Mouse (Mus musculus): ENCODE data around the gene Actl11. TPM values are rescaled to one million over a fixed set of nuclear protein-coding genes. Genes with fewer than 3 reads are reported as not detected.

The Actl11 gene
- polyA plus RNA-seq, 1 experiment from 2014 or later, result not detected

- Histone ChIP-seq H3K27ac (peak overlapping the region; percentile 91), H3K9me3 (no peaks in the 10 kb centered on the region), H3K36me3 (replicated peaks) (peaks cover 33% of the 10 kb centered on the region), H3K4me1 (peaks cover 28% of the 10 kb centered on the region), H3K27me3 (ENCODE audit: poor library complexity, severe bottlenecking) (no peaks in the 10 kb centered on the region), H3K4me3 (peak overlapping the region; percentile 88)
- DNase-seq (ENCODE audit: extremely low spot score, low spot score), result peak; percentile 92
- WGBS, result 11% methylated on average over 45 of the region's 45 CpGs
These were observed 22.4 kb downstream of the Actl11 start for GRCm38 (mm10) chr9:107950460-107951355.

- Histone ChIP-seq H3K36me3 (replicated peaks) (peaks cover 58% of the 10 kb centered on the region), H3K27ac (no peak overlapping the region), H3K4me3 (no peak overlapping the region), H3K4me1 (peaks cover 29% of the 10 kb centered on the region), H3K9me3 (no peaks in the 10 kb centered on the region), H3K27me3 (ENCODE audit: poor library complexity, severe bottlenecking) (no peaks in the 10 kb centered on the region)
- DNase-seq (ENCODE audit: extremely low spot score, low spot score), result no peak
- WGBS, result 83% methylated on average over 6 of the region's 6 CpGs
These were observed 27.5 kb downstream of the Actl11 start for GRCm38 (mm10) chr9:107955613-107956289.

GRCm38 (mm10) chr9:107957141-107957540 lies 28.9 kb downstream of the Actl11 start:
- Histone ChIP-seq H3K27ac (no peak overlapping the region), H3K9me3 (no peaks in the 10 kb centered on the region), H3K4me1 (peaks cover 24% of the 10 kb centered on the region), H3K27me3 (ENCODE audit: poor library complexity, severe bottlenecking) (no peaks in the 10 kb centered on the region), H3K4me3 (no peak overlapping the region), H3K36me3 (replicated peaks) (peaks cover 72% of the 10 kb centered on the region)
- DNase-seq (ENCODE audit: extremely low spot score, low spot score), result no peak
- WGBS, result 62% methylated on average over 6 of the region's 6 CpGs

GRCm38 (mm10) chr9:107959896-107960295 lies 31.6 kb downstream of the Actl11 start:
- Histone ChIP-seq H3K36me3 (replicated peaks) (peaks cover 99% of the 10 kb centered on the region), H3K9me3 (no peaks in the 10 kb centered on the region), H3K27me3 (ENCODE audit: poor library complexity, severe bottlenecking) (no peaks in the 10 kb centered on the region), H3K27ac (no peak overlapping the region), H3K4me3 (no peak overlapping the region), H3K4me1 (peaks cover 15% of the 10 kb centered on the region)
- DNase-seq (ENCODE audit: extremely low spot score, low spot score), result no peak
- WGBS, result 78% methylated on average over 6 of the region's 6 CpGs

DNA sequence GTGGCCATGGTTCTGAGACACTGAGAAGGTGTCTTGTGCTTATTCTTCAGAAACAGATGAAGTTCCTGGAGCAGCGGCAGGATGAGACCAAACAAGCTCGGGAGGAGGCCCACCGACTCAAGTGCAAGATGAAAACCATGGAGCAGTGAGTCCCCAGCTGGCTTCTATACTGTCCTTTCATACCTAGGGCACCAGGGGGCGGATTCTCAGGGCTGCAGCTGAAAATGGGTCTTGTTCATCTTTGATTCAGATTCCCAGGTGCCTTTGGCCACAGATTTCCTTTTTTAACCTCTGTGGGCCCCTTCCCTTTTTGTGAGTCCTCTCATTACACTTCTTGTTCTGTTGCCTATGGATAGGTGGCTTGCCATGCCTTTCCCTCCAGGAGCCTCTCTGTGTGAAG lies 32.7 kb downstream of the Actl11 start:
- peaks cover 99% of the 10 kb centered on the region for H3K36me3 ChIP-seq (replicated peaks)
- no peak for DNase-seq (ENCODE audit: extremely low spot score, low spot score)

DNA sequence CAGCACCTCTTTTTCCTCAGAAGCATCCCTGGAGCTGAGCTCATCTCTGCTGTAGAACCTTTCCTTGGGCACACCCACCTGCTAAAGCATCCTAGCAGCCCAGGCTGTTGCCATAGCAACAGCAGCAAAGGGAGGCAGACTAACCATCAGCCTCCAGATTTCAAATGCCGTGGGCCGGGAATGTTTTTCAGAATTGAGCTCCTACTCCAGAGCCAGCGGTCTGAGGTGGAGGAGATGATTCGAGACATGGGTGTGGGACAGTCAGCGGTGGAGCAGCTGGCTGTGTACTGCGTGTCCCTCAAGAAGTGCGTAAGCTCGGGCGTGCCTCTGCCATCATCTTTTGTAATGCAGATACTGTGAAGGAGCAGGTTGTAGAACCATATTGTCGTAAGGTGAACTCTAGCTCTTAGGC lies 33.1 kb downstream of the Actl11 start:
- Histone ChIP-seq H3K36me3 (replicated peaks) (peaks cover 99% of the 10 kb centered on the region), H3K9me3 (no peaks in the 10 kb centered on the region)
- 87% methylated on average over 10 of the region's 10 CpGs for WGBS

More for the DNA sequence above, 32.7 kb downstream of the Actl11 start:
- Histone ChIP-seq H3K27ac (no peak overlapping the region), H3K9me3 (no peaks in the 10 kb centered on the region), H3K27me3 (ENCODE audit: poor library complexity, severe bottlenecking) (no peaks in the 10 kb centered on the region), H3K4me3 (no peak overlapping the region), H3K4me1 (peaks cover 15% of the 10 kb centered on the region)
- 87% methylated on average over 4 of the region's 4 CpGs for WGBS

GRCm38 (mm10) chr9:107961881-107962280 lies 33.6 kb downstream of the Actl11 start:
- H3K27me3 ChIP-seq (ENCODE audit: poor library complexity, severe bottlenecking), result no peaks in the 10 kb centered on the region
- DNase-seq (ENCODE audit: extremely low spot score, low spot score), result no peak
- no peak overlapping the region for H3K4me3 ChIP-seq
- H3K36me3 ChIP-seq (replicated peaks), result peaks cover 99% of the 10 kb centered on the region
- H3K27ac ChIP-seq, result no peak overlapping the region
- 64% methylated on average over 5 of the region's 5 CpGs for WGBS
- no peaks in the 10 kb centered on the region for H3K9me3 ChIP-seq
- H3K4me1 ChIP-seq, result peaks cover 14% of the 10 kb centered on the region

More for the DNA sequence above, 33.1 kb downstream of the Actl11 start:
- Histone ChIP-seq H3K4me1 (peaks cover 15% of the 10 kb centered on the region), H3K4me3 (no peak overlapping the region), H3K27ac (no peak overlapping the region), H3K27me3 (ENCODE audit: poor library complexity, severe bottlenecking) (no peaks in the 10 kb centered on the region)
- no peak for DNase-seq (ENCODE audit: extremely low spot score, low spot score)

- no peaks in the 10 kb centered on the region for H3K9me3 ChIP-seq
- no peak for DNase-seq (ENCODE audit: extremely low spot score, low spot score)
- H3K4me3 ChIP-seq, result no peak overlapping the region
- peaks cover 5% of the 10 kb centered on the region; the same call in 1 of the 2 replicates for H3K4me1 ChIP-seq
- 94% methylated on average over 9 of the region's 9 CpGs for WGBS
- H3K27me3 ChIP-seq (ENCODE audit: poor library complexity, severe bottlenecking), result no peaks in the 10 kb centered on the region
- no peak overlapping the region for H3K27ac ChIP-seq
- peaks cover 97% of the 10 kb centered on the region for H3K36me3 ChIP-seq (replicated peaks)
These were observed 34.6 kb downstream of the Actl11 start for GRCm38 (mm10) chr9:107962916-107963315.

DNA sequence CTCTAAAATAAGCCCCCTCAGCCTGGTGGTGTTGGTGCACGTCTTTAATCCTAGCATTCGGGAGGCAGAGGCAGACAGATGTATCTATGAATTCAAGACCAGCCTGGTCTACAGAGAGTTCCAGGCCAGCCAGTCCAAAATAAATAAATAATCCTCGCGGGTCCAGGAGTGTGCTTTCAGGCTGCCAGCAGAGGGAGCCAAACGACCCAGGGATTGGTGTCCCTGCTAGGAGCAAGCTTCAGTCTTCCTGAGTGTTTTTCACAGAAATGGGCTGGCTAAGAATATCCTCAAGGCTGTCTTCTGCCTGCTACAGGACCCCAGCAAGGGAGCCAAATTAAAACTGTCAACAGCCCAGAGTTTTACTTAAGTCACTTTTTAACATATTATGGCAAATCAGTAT lies 35.4 kb downstream of the Actl11 start:
- WGBS, result 25% methylated on average over 5 of the region's 5 CpGs
- Histone ChIP-seq H3K9me3 (no peaks in the 10 kb centered on the region), H3K4me1 (peaks cover 5% of the 10 kb centered on the region; the same call in 1 of the 2 replicates), H3K27ac (no peak overlapping the region), H3K4me3 (no peak overlapping the region), H3K27me3 (ENCODE audit: poor library complexity, severe bottlenecking) (no peaks in the 10 kb centered on the region), H3K36me3 (replicated peaks) (peaks cover 97% of the 10 kb centered on the region)
- DNase-seq (ENCODE audit: extremely low spot score, low spot score), result peak; percentile 83

- Histone ChIP-seq H3K27ac (no peak overlapping the region), H3K36me3 (replicated peaks) (peaks cover 97% of the 10 kb centered on the region), H3K4me3 (no peak overlapping the region), H3K9me3 (no peaks in the 10 kb centered on the region), H3K27me3 (ENCODE audit: poor library complexity, severe bottlenecking) (no peaks in the 10 kb centered on the region), H3K4me1 (peaks cover 5% of the 10 kb centered on the region; the same call in 1 of the 2 replicates)
- 92% methylated on average over 9 of the region's 9 CpGs for WGBS
- DNase-seq (ENCODE audit: extremely low spot score, low spot score), result no peak
These were observed 36.4 kb downstream of the Actl11 start for GRCm38 (mm10) chr9:107964681-107965080.

GRCm38 (mm10) chr9:107966676-107967075 lies 38.4 kb downstream of the Actl11 start:
- Histone ChIP-seq H3K36me3 (replicated peaks) (peaks cover 97% of the 10 kb centered on the region), H3K4me1 (no peaks in the 10 kb centered on the region), H3K27me3 (ENCODE audit: poor library complexity, severe bottlenecking) (no peaks in the 10 kb centered on the region), H3K27ac (no peak overlapping the region), H3K4me3 (no peak overlapping the region), H3K9me3 (no peaks in the 10 kb centered on the region)
- 90% methylated on average over 10 of the region's 10 CpGs for WGBS
- no peak for DNase-seq (ENCODE audit: extremely low spot score, low spot score)

DNA sequence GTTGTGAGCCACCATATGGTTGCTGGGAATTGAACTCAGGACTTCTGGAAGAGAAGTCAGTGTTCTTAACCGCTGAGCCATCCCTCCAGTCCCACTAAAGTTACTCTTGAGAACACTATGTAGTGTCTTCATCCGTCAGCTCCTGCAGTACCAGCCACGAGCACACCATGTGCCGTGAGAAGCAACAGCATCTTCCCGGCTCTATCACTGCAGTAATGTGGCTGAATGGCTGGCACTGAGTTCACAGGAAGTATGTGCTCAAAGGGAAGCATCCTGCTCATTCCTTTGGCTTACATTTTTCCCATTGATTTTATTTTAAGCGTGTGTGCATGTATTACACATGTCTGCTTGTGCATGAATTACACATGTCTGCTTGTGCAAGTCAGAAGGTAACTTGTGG lies 39.2 kb downstream of the Actl11 start:
- no peak overlapping the region for H3K27ac ChIP-seq
- H3K4me3 ChIP-seq, result no peak overlapping the region
- no peaks in the 10 kb centered on the region for H3K4me1 ChIP-seq
- 90% methylated on average over 6 of the region's 6 CpGs for WGBS
- no peaks in the 10 kb centered on the region for H3K9me3 ChIP-seq
- no peak for DNase-seq (ENCODE audit: extremely low spot score, low spot score)
- peaks cover 96% of the 10 kb centered on the region for H3K36me3 ChIP-seq (replicated peaks)
- H3K27me3 ChIP-seq (ENCODE audit: poor library complexity, severe bottlenecking), result no peaks in the 10 kb centered on the region

GRCm38 (mm10) chr9:107968531-107968930 lies 40.3 kb downstream of the Actl11 start:
- no peaks in the 10 kb centered on the region for H3K4me1 ChIP-seq
- peaks cover 96% of the 10 kb centered on the region for H3K36me3 ChIP-seq (replicated peaks)
- WGBS, result 94% methylated on average over 7 of the region's 7 CpGs
- no peak for DNase-seq (ENCODE audit: extremely low spot score, low spot score)
- H3K9me3 ChIP-seq, result no peaks in the 10 kb centered on the region
- H3K27me3 ChIP-seq (ENCODE audit: poor library complexity, severe bottlenecking), result no peaks in the 10 kb centered on the region
- H3K4me3 ChIP-seq, result no peak overlapping the region
- no peak overlapping the region for H3K27ac ChIP-seq
